Mouse (Mus musculus) T-helper 17 cell (primary cell): ENCODE results near the gene Cox6a1.
"Not testable (repeated sequence)": the region's sequence is repeated elsewhere in the genome, so short reads cannot be mapped to it uniquely, and the experiment has no call there.

ENCODE experiments used
- in situ Hi-C, 2 experiments: fragments of 300-600 bp; cut with MboI, MseI; formaldehyde crosslinking; loops; 1 replicate in 1 of 2; 2 replicates in 1 of 2; pipeline ENCODE4 v1.15.1; 2025; ENCODE audit warnings: high pct_unique_total_duplicates in 2 of 2

Gene Cox6a1

GRCm38 (mm10) chr5:115348546-115349224, at the start of gene Cox6a1:
Gene Cox6a1, minus strand, starts transcription at chr5:115348981.
- in situ Hi-C loops, result loop anchor here in 1 of 2 experiments (5.0 kb wide), 1 partner anchor 66 kb away; no protein-coding TSS in a partner anchor

- in situ Hi-C loops, result no loop called here
Measured at GRCm38 (mm10) chr5:115397839-115398780, 49.3 kb upstream of the Cox6a1 start.

GRCm38 (mm10) chr5:115396654-115397053, 47.9 kb upstream of the Cox6a1 start:
- in situ Hi-C loops, result no loop called here

GRCm38 (mm10) chr5:115394836-115395235, 46.1 kb upstream of the Cox6a1 start:
- in situ Hi-C loops, result no loop called here

- in situ Hi-C loops, result no loop called here
Measured at GRCm38 (mm10) chr5:115394223-115394622, 45.4 kb upstream of the Cox6a1 start.

GRCm38 (mm10) chr5:115392969-115393368, 44.2 kb upstream of the Cox6a1 start:
- in situ Hi-C loops, result no loop called here

GRCm38 (mm10) chr5:115391935-115392334, 43.2 kb upstream of the Cox6a1 start:
- in situ Hi-C loops, result no loop called here

GRCm38 (mm10) chr5:115378882-115379281, 30.1 kb upstream of the Cox6a1 start:
- in situ Hi-C loops, result not testable (repeated sequence)

- in situ Hi-C loops, result no loop called here
Measured at GRCm38 (mm10) chr5:115375436-115375835, 26.7 kb upstream of the Cox6a1 start.

GRCm38 (mm10) chr5:115374204-115374820, 25.5 kb upstream of the Cox6a1 start:
- in situ Hi-C loops, result no loop called here

- in situ Hi-C loops, result no loop called here
Measured at GRCm38 (mm10) chr5:115373441-115374203, 24.8 kb upstream of the Cox6a1 start.

GRCm38 (mm10) chr5:115371736-115372135, 23.0 kb upstream of the Cox6a1 start:
- in situ Hi-C loops, result no loop called here

- in situ Hi-C loops, result loop anchor here in 1 of 2 experiments (5.0 kb wide), 1 partner anchor 43 kb away; no protein-coding TSS in a partner anchor
Measured at GRCm38 (mm10) chr5:115364782-115365181, 16.0 kb upstream of the Cox6a1 start.

GRCm38 (mm10) chr5:115362819-115363714, 14.3 kb upstream of the Cox6a1 start:
- in situ Hi-C loops, result no loop called here

GRCm38 (mm10) chr5:115362216-115362615, 13.4 kb upstream of the Cox6a1 start:
- in situ Hi-C loops, result no loop called here

- in situ Hi-C loops, result loop anchor here (5.0 to 10.0 kb wide), 3 partner anchors 72 to 92 kb away; no protein-coding TSS in a partner anchor
Measured at GRCm38 (mm10) chr5:115359851-115360372, 11.1 kb upstream of the Cox6a1 start.

- in situ Hi-C loops, result loop anchor here (5.0 to 10.0 kb wide), 3 partner anchors 73 to 93 kb away; no protein-coding TSS in a partner anchor
Measured at GRCm38 (mm10) chr5:115359438-115359837, 10.7 kb upstream of the Cox6a1 start.

- in situ Hi-C loops, result loop anchor here (5.0 to 10.0 kb wide), 3 partner anchors 73 to 93 kb away; no protein-coding TSS in a partner anchor
Measured at GRCm38 (mm10) chr5:115358872-115359271, 10.1 kb upstream of the Cox6a1 start.

- in situ Hi-C loops, result loop anchor here (5.0 to 10.0 kb wide), 3 partner anchors 77 to 97 kb away; no protein-coding TSS in a partner anchor
Measured at GRCm38 (mm10) chr5:115355070-115355469, 6.3 kb upstream of the Cox6a1 start.
